Mouse (Mus musculus) heart, postnatal 0 days (tissue): ENCODE measurements at regions not wholly inside any gene's neighbourhood (a gene's known extent, or its start where the extent isn't known, plus 50 kb on each side); places are given as distances from the start of the nearest gene placed in this dataset.

Experiments used
- ATAC-seq: fragments of 200-750 bp; cut with Nextera tagmentation; 2 replicates; pipeline ENCODE4 v1.8.0; 2017; ENCODE audit warnings: low read depth, moderate number of reproducible peaks, moderate library complexity; ENCODE audit not compliant: insufficient read depth
- DNase-seq: peaks from one replicate; pipeline ENCODE4 v3.0.0-alpha.2; 2016; ENCODE audit warnings: low spot score
- H3K27ac ChIP-seq: fragments of 300-500 bp; sonication (generic); 2 replicates; pipeline ENCODE4 v1.5.1; 2014; ENCODE audit warnings: low read depth, mild to moderate bottlenecking
- H3K27me3 ChIP-seq: fragments of 300-500 bp; sonication (generic); 2 replicates; pipeline ENCODE4 v1.6.1; 2014; ENCODE audit warnings: low read length, mixed read lengths; ENCODE audit not compliant: control insufficient read depth, insufficient read depth
- H3K36me3 ChIP-seq: fragments of 300-500 bp; sonication (generic); replicated peaks from 2 replicates; pipeline ENCODE4 v1.6.1; 2014; ENCODE audit warnings: low read length, mixed read lengths; ENCODE audit not compliant: control insufficient read depth, insufficient read depth
- H3K4me1 ChIP-seq: fragments of 300-500 bp; sonication (generic); 2 replicates; pipeline ENCODE4 v1.6.1; 2014; ENCODE audit warnings: antibody characterized with exemption; ENCODE audit not compliant: control insufficient read depth, insufficient read depth
- H3K4me2 ChIP-seq: fragments of 300-500 bp; sonication (generic); 2 replicates; pipeline ENCODE4 v1.6.1; 2014; ENCODE audit warnings: low read depth, mild to moderate bottlenecking, low read length, moderate library complexity
- H3K4me3 ChIP-seq: fragments of 300-500 bp; sonication (generic); 2 replicates; pipeline ENCODE4 v1.5.1; 2014; ENCODE audit warnings: low read depth, low read length
- H3K9ac ChIP-seq: fragments of 300-500 bp; sonication (generic); replicated peaks from 2 replicates; pipeline ENCODE4 v1.6.1; 2014; ENCODE audit warnings: low read depth, low read length, mixed read lengths
- H3K9me3 ChIP-seq: fragments of 300-500 bp; sonication (generic); replicated peaks from 2 replicates; pipeline ENCODE4 v1.6.1; 2016; ENCODE audit warnings: low read length; ENCODE audit not compliant: control insufficient read depth
- CTCF ChIP-seq: IDR thresholded peaks from 2 replicates; pipeline ENCODE4 v1.5.1; 2016; ENCODE audit warnings: antibody characterized with exemption, control low read depth, low read depth
- EP300 ChIP-seq: IDR thresholded peaks from 2 replicates; pipeline ENCODE4 v1.6.1; 2016; ENCODE audit warnings: antibody characterized with exemption, low read depth
- WGBS: fragments of 180-500 bp; shearing (Covaris S2); extraction: QIAGEN DNeasy Blood & Tissue Kit; methylation state at CpG from one replicate; pipeline ENCODE4 v1.1.7; 2014; 5-methylcytosine and 5-hydroxymethylcytosine counted together

DNA sequence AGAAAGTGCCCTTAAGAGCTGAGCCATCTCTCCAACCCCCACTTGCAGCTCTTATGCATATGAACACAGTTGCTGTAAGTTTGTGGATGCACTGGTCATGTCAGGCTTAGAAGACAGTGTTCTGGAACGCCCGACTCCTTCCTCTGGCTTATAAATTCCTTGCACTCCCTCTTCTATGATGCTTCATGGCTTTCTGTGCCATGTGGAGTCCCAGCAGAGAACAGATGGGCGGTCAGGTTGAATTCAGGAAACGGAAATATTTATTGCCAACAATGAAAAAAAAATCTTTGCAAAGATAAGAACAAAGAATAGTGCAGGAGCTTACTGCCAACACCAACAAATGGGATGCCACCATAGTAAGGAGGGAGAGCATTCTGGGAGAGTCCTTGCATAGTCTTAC, 113.9 kb upstream of the Arg1 start:
- Histone ChIP-seq H3K36me3 (no peaks in the 10 kb centered on the region), H3K4me3 (no peak overlapping the region), H3K9ac (no peak overlapping the region), H3K27ac (no peak overlapping the region), H3K27me3 (no peaks in the 10 kb centered on the region), H3K4me2 (no peak overlapping the region), H3K9me3 (no peaks in the 10 kb centered on the region), H3K4me1 (no peaks in the 10 kb centered on the region)
- no peak for TF ChIP-seq EP300
- TF ChIP-seq CTCF = no peak
- DNase-seq (no peak), ATAC-seq (no peak)
- 68% methylated on average over 4 of the region's 4 CpGs for WGBS

DNA sequence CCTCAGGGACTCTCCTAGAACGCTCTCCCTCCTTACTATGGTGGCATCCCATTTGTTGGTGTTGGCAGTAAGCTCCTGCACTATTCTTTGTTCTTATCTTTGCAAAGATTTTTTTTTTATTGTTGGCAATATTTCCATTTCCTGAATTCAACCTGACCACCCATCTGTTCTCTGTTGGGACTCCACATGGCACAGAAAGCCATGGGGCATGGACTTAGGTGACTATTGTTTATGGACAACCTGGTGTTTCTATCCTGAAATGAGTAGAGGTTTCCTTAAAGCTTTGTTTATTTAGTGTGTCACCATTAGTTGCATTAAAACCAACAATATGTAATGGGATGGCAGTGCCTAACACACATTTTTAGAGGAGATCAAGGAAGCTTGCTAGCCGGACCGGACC, 112.6 kb upstream of the Arg1 start:
- no peaks in the 10 kb centered on the region for H3K36me3 ChIP-seq
- no peak for TF ChIP-seq CTCF
- TF ChIP-seq EP300 = no peak

GRCm38 (mm10) chr10:25036928-25037327, 109.6 kb upstream of the Arg1 start:
- TF ChIP-seq EP300 = no peak
- TF ChIP-seq CTCF = no peak
- Histone ChIP-seq H3K9ac (no peak overlapping the region), H3K9me3 (no peaks in the 10 kb centered on the region), H3K4me3 (no peak overlapping the region), H3K36me3 (no peaks in the 10 kb centered on the region), H3K4me1 (no peaks in the 10 kb centered on the region), H3K27me3 (no peaks in the 10 kb centered on the region), H3K4me2 (no peak overlapping the region), H3K27ac (no peak overlapping the region)
- DNase-seq (no peak), ATAC-seq (no peak)
- 64% methylated on average over 3 of the region's 3 CpGs for WGBS

More for the DNA sequence above, 112.6 kb upstream of the Arg1 start:
- Histone ChIP-seq H3K4me2 (no peak overlapping the region), H3K4me3 (no peak overlapping the region), H3K9me3 (no peaks in the 10 kb centered on the region), H3K27ac (no peak overlapping the region), H3K27me3 (no peaks in the 10 kb centered on the region), H3K4me1 (no peaks in the 10 kb centered on the region), H3K9ac (no peak overlapping the region)
- no peak for ATAC-seq
- no peak for DNase-seq
- WGBS = 87% methylated on average over 3 of the region's 3 CpGs

DNA sequence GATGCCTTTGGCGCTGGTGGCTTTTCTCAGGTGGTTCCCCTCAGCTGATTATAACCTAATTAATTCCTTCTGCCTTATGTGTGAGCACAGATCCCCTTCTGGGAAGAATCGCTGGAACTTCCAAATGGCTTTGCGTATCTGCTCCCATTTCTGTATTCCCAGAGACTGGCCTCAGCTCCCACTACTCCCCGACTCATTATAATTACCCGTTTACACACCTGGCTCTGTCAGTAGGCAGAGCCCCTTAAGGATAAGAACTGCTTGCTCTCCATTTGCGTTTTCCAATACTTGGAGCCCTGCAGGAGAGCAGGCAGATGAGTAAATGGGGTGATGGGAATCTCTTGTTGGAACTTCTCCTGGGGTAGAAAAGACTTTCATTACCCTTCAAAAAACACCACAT, 108.1 kb upstream of the Arg1 start:
- no peak overlapping the region for H3K27ac ChIP-seq
- H3K9ac ChIP-seq = no peak overlapping the region
- H3K4me2 ChIP-seq = no peak overlapping the region
- DNase-seq (no peak), ATAC-seq (no peak)
- TF ChIP-seq EP300 (no peak), CTCF (no peak)
- H3K36me3 ChIP-seq = no peaks in the 10 kb centered on the region
- H3K4me1 ChIP-seq = no peaks in the 10 kb centered on the region
- H3K27me3 ChIP-seq = no peaks in the 10 kb centered on the region
- no peaks in the 10 kb centered on the region for H3K9me3 ChIP-seq
- WGBS = 76% methylated on average over 6 of the region's 6 CpGs
- H3K4me3 ChIP-seq = no peak overlapping the region

GRCm38 (mm10) chr10:25032625-25033024, 105.3 kb upstream of the Arg1 start:
- Histone ChIP-seq H3K9ac (no peak overlapping the region), H3K9me3 (no peaks in the 10 kb centered on the region), H3K4me3 (no peak overlapping the region), H3K4me1 (no peaks in the 10 kb centered on the region), H3K27me3 (no peaks in the 10 kb centered on the region), H3K4me2 (no peak overlapping the region), H3K36me3 (no peaks in the 10 kb centered on the region), H3K27ac (no peak overlapping the region)
- TF ChIP-seq EP300 = no peak
- TF ChIP-seq CTCF = no peak
- WGBS = 76% methylated on average over 1 of the region's 1 CpGs
- no peak for DNase-seq
- ATAC-seq = no peak

GRCm38 (mm10) chr10:25029387-25029915, 102.2 kb upstream of the Arg1 start:
- 65% methylated on average over 6 of the region's 6 CpGs for WGBS
- no peak for DNase-seq

More at GRCm38 (mm10) chr10:25029387-25029915, 102.2 kb upstream of the Arg1 start:
- no peak for TF ChIP-seq EP300
- TF ChIP-seq CTCF = no peak
- Histone ChIP-seq H3K4me2 (no peak overlapping the region), H3K27ac (no peak overlapping the region), H3K9ac (no peak overlapping the region), H3K4me3 (no peak overlapping the region), H3K27me3 (no peaks in the 10 kb centered on the region), H3K9me3 (no peaks in the 10 kb centered on the region), H3K4me1 (no peaks in the 10 kb centered on the region), H3K36me3 (no peaks in the 10 kb centered on the region)
- ATAC-seq = no peak
